Mouse (Mus musculus) gastrocnemius, adult 8-10 months (tissue): ENCODE results near the gene Drd3. TPM values are rescaled to one million over a fixed set of nuclear protein-coding genes. Genes with fewer than 3 reads are reported as not detected.

Source experiments
- DNase-seq, 2 experiments: peaks; one replicate each; pipeline ENCODE4 v3.0.0; 2022; ENCODE audit warnings: low spot score in 2 of 2
- total RNA-seq, 4 experiments: library from RNA; stranded (reverse); gene quantifications; 2 replicates each; pipeline ENCODE4 v1.2.4; 2022

Drd3 gene
- total RNA-seq, result not detected

DNA sequence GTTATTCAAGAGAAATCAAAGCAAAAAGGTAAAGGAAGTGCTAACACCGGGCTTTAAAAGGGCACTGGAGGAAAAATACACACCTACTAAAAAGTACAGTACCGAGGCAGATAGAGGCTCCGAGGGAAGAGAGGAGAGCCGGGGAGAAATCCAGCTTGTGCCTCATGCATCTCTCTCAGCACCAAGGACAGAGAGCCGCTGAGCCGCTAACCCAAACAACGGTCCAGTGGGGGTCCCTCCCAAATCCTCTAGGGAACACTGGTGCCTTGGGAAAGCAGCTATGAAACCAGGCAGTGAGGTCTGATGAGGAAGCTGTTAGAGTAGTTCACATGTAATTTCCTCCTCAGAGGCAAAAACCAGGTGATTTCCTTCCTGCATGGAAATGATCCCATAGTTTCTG, at the start of gene Drd3:
Drd3 (plus strand) TSS at position 276 of the 400 bp plus-strand sequence.
- no peak for DNase-seq

DNA sequence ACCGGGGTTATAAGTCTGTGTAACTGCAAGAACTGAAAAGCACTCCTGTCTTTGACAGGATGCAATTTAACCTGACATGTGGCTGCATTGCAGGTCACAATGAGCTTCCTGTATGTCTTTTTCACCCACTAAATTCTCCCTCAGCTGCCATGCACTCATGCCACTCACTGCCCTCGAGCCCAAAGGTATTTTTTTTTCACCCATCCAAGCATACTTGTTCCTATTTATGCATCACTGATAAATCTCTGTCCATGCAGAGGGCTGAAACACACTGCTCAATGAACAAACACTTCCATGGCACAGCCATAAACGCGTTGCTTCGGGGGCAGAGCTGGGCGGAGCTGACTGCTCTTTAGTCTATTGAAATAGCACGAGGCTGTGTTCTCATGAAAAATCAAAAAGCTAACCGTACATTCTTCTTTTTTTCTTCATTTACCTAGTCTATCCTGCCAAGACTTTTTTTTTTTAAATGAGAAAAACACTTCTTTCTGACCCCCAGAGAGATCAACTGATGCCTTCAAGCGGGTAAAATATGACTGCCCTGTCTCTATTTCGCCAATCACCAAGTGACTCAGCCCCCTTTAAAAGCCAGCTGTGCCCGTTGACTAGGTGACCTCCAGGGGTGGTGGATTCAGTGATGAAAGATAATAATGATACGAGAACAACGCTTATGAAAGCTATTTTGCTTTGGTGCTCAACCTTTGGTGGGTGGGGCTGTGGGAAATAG, 45.3 kb upstream of the Drd3 start:
- DNase-seq, result no peak

DNA sequence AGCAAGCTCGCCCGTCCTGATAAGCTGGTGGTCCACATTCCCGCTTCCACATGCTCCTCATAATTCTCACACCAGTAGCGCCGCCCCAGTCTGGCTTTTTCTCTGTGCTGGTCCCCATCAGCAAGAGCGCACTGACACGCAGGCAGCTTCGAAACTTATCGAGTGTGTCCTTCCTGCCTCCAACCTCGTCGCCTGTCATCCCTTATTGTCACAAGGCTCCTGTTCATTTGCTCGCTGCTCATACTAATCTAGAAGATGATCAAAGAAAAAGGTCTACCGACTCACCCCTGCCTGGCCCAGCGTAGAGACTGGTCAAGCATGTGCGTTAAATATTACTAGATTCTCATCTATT, 44.8 kb upstream of the Drd3 start:
- no peak for DNase-seq

DNA sequence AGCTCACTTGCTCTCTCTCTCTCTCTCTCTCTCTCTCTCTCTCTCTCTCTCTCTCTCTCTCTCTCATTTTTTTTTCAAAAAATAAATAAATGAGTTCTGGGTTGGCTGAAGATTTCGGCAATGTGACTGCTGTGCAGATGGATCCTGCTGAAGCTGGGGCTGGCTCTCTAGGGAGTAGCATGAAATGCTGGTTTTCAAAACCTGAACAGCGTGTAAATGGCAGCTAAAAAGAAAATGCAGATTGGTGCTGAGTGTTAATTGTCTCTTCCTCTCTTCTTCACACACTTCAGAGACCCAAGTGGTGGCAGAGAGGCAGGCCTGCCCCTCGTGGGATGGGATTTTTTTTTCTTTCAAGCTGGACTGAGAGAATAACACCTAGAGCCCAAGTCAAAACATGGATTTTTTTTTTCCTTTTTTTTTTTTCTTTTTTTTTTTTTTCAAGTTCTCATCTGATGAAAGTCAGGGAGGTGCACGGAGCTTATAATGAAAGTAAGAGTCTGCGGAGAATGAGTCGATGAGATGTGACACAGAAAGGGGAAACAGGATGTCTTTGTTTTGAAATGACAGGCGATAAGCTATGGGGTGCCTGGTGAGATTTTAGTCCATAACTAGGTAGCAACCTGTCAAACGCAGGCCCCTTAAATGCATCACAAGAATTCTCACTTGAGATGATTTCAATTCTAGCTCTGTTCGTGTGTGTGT, 44.2 kb upstream of the Drd3 start:
- DNase-seq, result no peak

GRCm38 (mm10) chr16:43710134-43710475, 43.7 kb upstream of the Drd3 start:
- no peak for DNase-seq

GRCm38 (mm10) chr16:43710651-43711050, 43.2 kb upstream of the Drd3 start:
- peak; percentile 54 to 56 for DNase-seq

- DNase-seq, result no peak
Measured at GRCm38 (mm10) chr16:43711361-43711760, 42.5 kb upstream of the Drd3 start.

GRCm38 (mm10) chr16:43724444-43724843, 29.4 kb upstream of the Drd3 start:
- DNase-seq, result no peak

GRCm38 (mm10) chr16:43729506-43730221, 24.2 kb upstream of the Drd3 start:
- no peak for DNase-seq

GRCm38 (mm10) chr16:43730281-43730680, 23.5 kb upstream of the Drd3 start:
- no peak for DNase-seq

DNA sequence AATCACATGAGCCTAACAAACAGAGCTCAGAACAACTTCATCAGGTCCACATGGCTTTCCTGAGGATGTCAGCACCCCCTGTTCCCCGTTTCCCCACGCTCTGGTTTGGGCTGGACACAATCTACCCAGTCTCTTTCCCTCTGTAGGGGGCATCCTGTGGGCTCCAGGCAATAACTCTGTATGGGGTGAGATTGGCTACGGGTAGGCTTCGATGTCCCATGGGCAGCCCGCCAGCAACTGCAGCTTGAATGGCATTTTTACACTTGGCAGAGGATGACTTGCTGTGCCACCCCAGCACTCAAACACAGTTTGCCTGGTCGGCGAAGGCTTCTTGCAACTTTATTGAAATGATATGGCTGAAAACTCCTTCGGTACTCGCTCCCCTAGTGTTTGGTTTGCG, 21.3 kb upstream of the Drd3 start:
- no peak for DNase-seq

GRCm38 (mm10) chr16:43732900-43733299, 20.9 kb upstream of the Drd3 start:
- DNase-seq, result no peak

- DNase-seq, result no peak
Measured at GRCm38 (mm10) chr16:43737933-43738332, 15.9 kb upstream of the Drd3 start.

- no peak for DNase-seq
Measured at GRCm38 (mm10) chr16:43740936-43741335, 12.9 kb upstream of the Drd3 start.

GRCm38 (mm10) chr16:43748424-43748823, 5.4 kb upstream of the Drd3 start:
- DNase-seq, result no peak

DNA sequence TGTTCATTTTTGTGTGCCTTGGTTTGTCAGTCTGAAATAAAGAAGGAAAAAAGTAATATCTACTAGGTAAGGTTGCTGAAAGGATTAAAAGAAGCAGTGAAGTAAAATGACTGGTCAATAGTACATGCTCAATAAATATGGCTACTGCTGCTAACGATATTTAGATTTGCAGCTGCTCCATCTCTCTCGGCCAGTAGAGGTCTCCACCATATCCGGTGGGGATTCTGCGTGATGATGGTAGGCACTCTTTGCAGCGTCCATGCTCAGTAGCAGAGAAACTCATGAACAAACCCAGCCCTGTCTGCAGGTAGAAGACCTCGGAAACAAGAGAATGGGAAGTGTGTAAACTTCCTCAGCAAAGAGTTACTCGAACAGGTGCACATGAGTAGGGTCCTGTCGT, 926 bp upstream of the Drd3 start:
- no peak for DNase-seq

GRCm38 (mm10) chr16:43772358-43772757, 18.5 kb downstream of the Drd3 start:
- no peak for DNase-seq

DNA sequence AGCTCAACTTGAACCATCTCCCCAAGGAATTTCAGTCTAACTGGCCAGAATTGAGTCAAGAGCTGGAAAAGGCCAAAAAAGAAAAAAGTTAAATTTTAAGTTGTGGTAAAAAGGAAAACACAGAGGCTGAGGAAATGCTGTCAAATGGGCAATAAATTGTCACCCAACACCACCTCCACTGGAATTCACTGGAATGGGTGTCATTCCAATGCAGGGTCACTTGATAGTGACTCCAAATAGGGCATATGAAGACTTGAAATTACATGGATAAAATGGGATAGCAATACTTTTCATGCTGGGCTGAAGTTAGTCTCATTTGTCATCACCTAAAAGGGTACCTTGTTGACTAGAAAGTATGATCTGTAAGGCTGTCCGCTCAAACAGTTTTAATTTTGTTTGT, 18.9 kb downstream of the Drd3 start:
- no peak for DNase-seq

DNA sequence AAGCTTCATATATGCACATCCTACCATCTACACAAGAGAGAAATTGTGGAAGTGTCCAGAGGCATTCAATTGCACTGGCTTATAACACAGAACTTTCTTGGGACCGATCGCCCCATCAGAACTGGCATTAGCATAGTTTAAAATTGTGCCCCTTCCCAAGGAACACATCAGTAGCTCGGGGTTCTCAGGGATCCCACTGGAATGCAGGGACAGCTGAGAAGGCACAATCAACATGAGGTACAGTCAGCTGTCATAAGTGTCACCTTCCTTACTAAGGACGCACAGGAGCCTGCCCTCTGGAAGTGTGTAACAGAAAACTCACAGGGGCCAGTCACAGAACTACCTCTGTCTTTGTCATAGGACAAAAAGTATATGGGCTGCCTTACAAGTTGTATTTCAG, 19.7 kb downstream of the Drd3 start:
- no peak for DNase-seq

GRCm38 (mm10) chr16:43776886-43777285, 23.1 kb downstream of the Drd3 start:
- DNase-seq, result no peak

DNA sequence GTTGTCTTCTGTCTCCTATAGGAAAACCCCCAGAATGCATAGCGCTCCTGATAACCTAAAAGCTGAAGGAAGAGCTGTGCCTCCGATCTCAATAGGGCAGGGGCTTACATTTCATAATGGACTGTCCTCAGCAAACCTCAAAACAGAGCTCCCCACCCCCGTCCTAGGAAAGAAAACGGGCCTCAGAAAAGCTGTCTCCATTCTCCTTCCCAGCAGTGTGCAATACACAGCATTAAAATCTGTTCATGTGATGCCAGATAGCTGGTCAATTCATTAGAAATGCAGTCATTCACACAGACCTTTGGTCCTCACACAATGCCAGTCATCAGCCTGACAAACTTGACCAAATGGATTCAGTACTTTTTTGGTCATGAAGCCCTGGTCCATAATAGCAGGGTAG, 45.7 kb downstream of the Drd3 start:
- no peak for DNase-seq

GRCm38 (mm10) chr16:43800119-43800721, 46.4 kb downstream of the Drd3 start:
- DNase-seq, result no peak
